Mouse (Mus musculus): ENCODE measurements around the gene Bcl7c. TPM values are rescaled to one million over a fixed set of nuclear protein-coding genes. Genes with fewer than 3 reads are reported as not detected.
A peak's percentile ranks its signal among the peaks of the same experiment; 100 is the strongest.

The Bcl7c gene
- polyA plus RNA-seq, 1 experiment from 2014 or later, result 34.1 TPM

- ATAC-seq (no peak), DNase-seq (ENCODE audit: low spot score) (no peak)
- no peaks in the 10 kb centered on the region for H3K4me1 ChIP-seq (ENCODE audit: insufficient read depth, low read depth, low read length)
- no peaks in the 10 kb centered on the region for H3K9me3 ChIP-seq (ENCODE audit: low read length)
- H3K9ac ChIP-seq (replicated peaks; ENCODE audit: low read depth), result no peak overlapping the region
- no peaks in the 10 kb centered on the region for H3K27me3 ChIP-seq (replicated peaks; ENCODE audit: insufficient read depth, low read length)
- WGBS, result 87% methylated on average over 2 of the region's 2 CpGs
- no peak overlapping the region for H3K4me3 ChIP-seq (ENCODE audit: low read depth, low read length)
- no peak overlapping the region for H3K27ac ChIP-seq (ENCODE audit: low read length)
- H3K36me3 ChIP-seq (ENCODE audit: insufficient read depth, low read length), result no peaks in the 10 kb centered on the region
- TF ChIP-seq EP300 (IDR thresholded peaks at IDR 0.05), result no peak
- no peak for TF ChIP-seq CTCF (IDR thresholded peaks at IDR 0.05)
- no peak overlapping the region for H3K4me2 ChIP-seq (replicated peaks; ENCODE audit: low read depth, low read length)
Measured at GRCm38 (mm10) chr7:127678811-127679210, 29.9 kb downstream of the Bcl7c start.

GRCm38 (mm10) chr7:127677609-127678008, 31.1 kb downstream of the Bcl7c start:
- Histone ChIP-seq H3K36me3 (ENCODE audit: insufficient read depth, low read length) (no peaks in the 10 kb centered on the region), H3K27ac (ENCODE audit: low read length) (no peak overlapping the region), H3K4me1 (ENCODE audit: insufficient read depth, low read depth, low read length) (no peaks in the 10 kb centered on the region), H3K9me3 (ENCODE audit: low read length) (no peaks in the 10 kb centered on the region), H3K27me3 (replicated peaks; ENCODE audit: insufficient read depth, low read length) (no peaks in the 10 kb centered on the region), H3K4me2 (replicated peaks; ENCODE audit: low read depth, low read length) (no peak overlapping the region), H3K9ac (replicated peaks; ENCODE audit: low read depth) (no peak overlapping the region), H3K4me3 (ENCODE audit: low read depth, low read length) (no peak overlapping the region)
- no peak for ATAC-seq
- 81% methylated on average over 4 of the region's 4 CpGs for WGBS
- TF ChIP-seq CTCF (IDR thresholded peaks at IDR 0.05), result no peak
- no peak for TF ChIP-seq EP300 (IDR thresholded peaks at IDR 0.05)
- no peak for DNase-seq (ENCODE audit: low spot score)

DNA sequence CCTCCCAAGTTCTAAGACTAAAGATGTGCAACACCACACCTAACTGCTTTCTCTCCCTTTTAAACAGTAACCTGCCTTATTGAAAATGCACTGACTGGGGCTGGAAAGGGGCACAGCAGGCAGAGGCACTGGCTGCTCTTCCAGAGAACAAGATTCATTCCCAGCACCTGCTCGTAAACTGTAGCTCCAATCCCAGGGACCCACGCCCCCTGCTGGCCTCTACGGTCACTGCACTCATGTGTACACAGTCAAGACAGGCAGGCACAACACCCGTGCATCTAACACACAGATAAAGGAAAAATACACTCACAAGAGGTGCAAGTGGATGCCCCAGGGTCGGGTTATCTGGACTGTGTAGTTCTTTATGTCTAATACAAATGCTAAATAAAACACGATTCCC, 31.7 kb downstream of the Bcl7c start:
- TF ChIP-seq EP300 (IDR thresholded peaks at IDR 0.05), result no peak
- peak; percentile 75 for TF ChIP-seq CTCF (IDR thresholded peaks at IDR 0.05)
- DNase-seq (ENCODE audit: low spot score) (peak; percentile 11), ATAC-seq (no peak)
- 63% methylated on average over 6 of the region's 6 CpGs for WGBS
- Histone ChIP-seq H3K4me2 (replicated peaks; ENCODE audit: low read depth, low read length) (no peak overlapping the region), H3K4me1 (ENCODE audit: insufficient read depth, low read depth, low read length) (no peaks in the 10 kb centered on the region), H3K4me3 (ENCODE audit: low read depth, low read length) (no peak overlapping the region), H3K9ac (replicated peaks; ENCODE audit: low read depth) (no peak overlapping the region), H3K27me3 (replicated peaks; ENCODE audit: insufficient read depth, low read length) (no peaks in the 10 kb centered on the region), H3K36me3 (ENCODE audit: insufficient read depth, low read length) (no peaks in the 10 kb centered on the region), H3K9me3 (ENCODE audit: low read length) (no peaks in the 10 kb centered on the region), H3K27ac (ENCODE audit: low read length) (no peak overlapping the region)

- no peak for DNase-seq (ENCODE audit: low spot score)
- WGBS, result 78% methylated on average over 9 of the region's 9 CpGs
- TF ChIP-seq CTCF (IDR thresholded peaks at IDR 0.05) (no peak), EP300 (IDR thresholded peaks at IDR 0.05) (no peak)
- H3K9ac ChIP-seq (replicated peaks; ENCODE audit: low read depth), result no peak overlapping the region
- H3K9me3 ChIP-seq (ENCODE audit: low read length), result no peaks in the 10 kb centered on the region
- H3K4me1 ChIP-seq (ENCODE audit: insufficient read depth, low read depth, low read length), result no peaks in the 10 kb centered on the region
- H3K27me3 ChIP-seq (replicated peaks; ENCODE audit: insufficient read depth, low read length), result no peaks in the 10 kb centered on the region
- ATAC-seq, result no peak
- no peaks in the 10 kb centered on the region for H3K36me3 ChIP-seq (ENCODE audit: insufficient read depth, low read length)
- no peak overlapping the region for H3K27ac ChIP-seq (ENCODE audit: low read length)
- no peak overlapping the region for H3K4me3 ChIP-seq (ENCODE audit: low read depth, low read length)
- no peak overlapping the region for H3K4me2 ChIP-seq (replicated peaks; ENCODE audit: low read depth, low read length)
Measured at GRCm38 (mm10) chr7:127675391-127675811, 33.3 kb downstream of the Bcl7c start.

- no peaks in the 10 kb centered on the region for H3K36me3 ChIP-seq (ENCODE audit: insufficient read depth, low read length)
- no peak overlapping the region for H3K27ac ChIP-seq (ENCODE audit: low read length)
- TF ChIP-seq CTCF (IDR thresholded peaks at IDR 0.05) (peak; percentile 98), EP300 (IDR thresholded peaks at IDR 0.05) (no peak)
- H3K27me3 ChIP-seq (replicated peaks; ENCODE audit: insufficient read depth, low read length), result no peaks in the 10 kb centered on the region
- peak; percentile 82 for ATAC-seq
- H3K4me3 ChIP-seq (ENCODE audit: low read depth, low read length), result no peak overlapping the region
- no peaks in the 10 kb centered on the region for H3K4me1 ChIP-seq (ENCODE audit: insufficient read depth, low read depth, low read length)
- no peaks in the 10 kb centered on the region for H3K9me3 ChIP-seq (ENCODE audit: low read length)
- WGBS, result 2% methylated on average over 5 of the region's 5 CpGs
- no peak overlapping the region for H3K4me2 ChIP-seq (replicated peaks; ENCODE audit: low read depth, low read length)
- H3K9ac ChIP-seq (replicated peaks; ENCODE audit: low read depth), result no peak overlapping the region
- peak; percentile 92 for DNase-seq (ENCODE audit: low spot score)
Measured at GRCm38 (mm10) chr7:127674977-127675376, 33.8 kb downstream of the Bcl7c start.

DNA sequence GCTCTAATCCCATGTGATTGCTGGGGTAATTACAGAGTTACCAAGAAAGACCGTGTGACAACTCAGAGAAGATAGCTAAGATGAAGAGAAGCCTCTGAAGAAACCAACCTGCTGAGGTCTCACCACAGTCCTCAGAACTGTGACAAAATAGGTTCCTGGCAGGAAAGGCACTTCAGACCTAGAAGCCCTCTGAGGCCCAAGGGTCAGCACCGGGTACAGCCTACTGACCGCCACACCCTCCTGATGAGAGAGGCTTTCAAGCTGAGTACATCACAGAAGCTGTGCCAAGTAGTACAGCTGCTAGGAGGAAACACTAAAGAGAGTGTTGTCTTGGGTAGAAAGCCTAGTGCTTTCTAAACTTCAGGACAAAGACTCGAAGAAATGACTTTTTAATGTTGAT, 36.0 kb downstream of the Bcl7c start:
- Histone ChIP-seq H3K27me3 (replicated peaks; ENCODE audit: insufficient read depth, low read length) (no peaks in the 10 kb centered on the region), H3K4me2 (replicated peaks; ENCODE audit: low read depth, low read length) (no peak overlapping the region), H3K4me3 (ENCODE audit: low read depth, low read length) (no peak overlapping the region), H3K9me3 (ENCODE audit: low read length) (no peaks in the 10 kb centered on the region), H3K4me1 (ENCODE audit: insufficient read depth, low read depth, low read length) (no peaks in the 10 kb centered on the region), H3K36me3 (ENCODE audit: insufficient read depth, low read length) (no peaks in the 10 kb centered on the region), H3K9ac (replicated peaks; ENCODE audit: low read depth) (no peak overlapping the region), H3K27ac (ENCODE audit: low read length) (no peak overlapping the region)
- DNase-seq (ENCODE audit: low spot score) (no peak), ATAC-seq (peak; percentile 33; the same call in 1 of the 2 replicates)
- no peak for TF ChIP-seq CTCF (IDR thresholded peaks at IDR 0.05)
- no peak for TF ChIP-seq EP300 (IDR thresholded peaks at IDR 0.05)
- 70% methylated on average over 4 of the region's 4 CpGs for WGBS
